Mouse (Mus musculus) ES-E14 (cell line): ENCODE measurements around the gene Tmem144. TPM values are rescaled to one million over a fixed set of nuclear protein-coding genes. Genes with fewer than 3 reads are reported as not detected.

Source experiments
- DNase-seq: peaks from one replicate; pipeline ENCODE4 v3.0.0-alpha.2; 2013; ENCODE audit warnings: low read depth, low spot score
- H3K27ac ChIP-seq: 2 replicates; pipeline ENCODE4 v1.5.1; 2012; ENCODE audit warnings: low read depth, mild to moderate bottlenecking, low read length, moderate library complexity, mixed read lengths; ENCODE audit not compliant: poor library complexity, insufficient read depth, severe bottlenecking
- H3K36me3 ChIP-seq: 2 replicates; pipeline ENCODE4 v1.6.1; 2012; ENCODE audit warnings: mild to moderate bottlenecking, low read length, moderate library complexity, mixed read lengths; ENCODE audit not compliant: control insufficient read depth, poor library complexity, insufficient read depth, severe bottlenecking
- H3K4me1 ChIP-seq, 2 experiments: fragments of 150-350 bp in 1 of 2; sonication (generic) in 1 of 2; 2 replicates each; pipeline ENCODE4 v1.6.1; 2012; ENCODE audit warnings: low read length in 2 of 2, mild to moderate bottlenecking in 1 of 2, mixed read lengths in 1 of 2; ENCODE audit not compliant: control insufficient read depth in 2 of 2, insufficient read depth in 2 of 2, poor library complexity in 1 of 2
- H3K4me3 ChIP-seq, 2 experiments: fragments of 150-350 bp in 1 of 2; sonication (generic) in 1 of 2; 2 replicates each; pipeline ENCODE4 v1.5.1; 2012; ENCODE audit warnings: low read length in 2 of 2, low read depth in 1 of 2, mild to moderate bottlenecking in 1 of 2, mixed read lengths in 1 of 2; ENCODE audit not compliant: insufficient read depth in 1 of 2, poor library complexity in 1 of 2, severe bottlenecking in 1 of 2
- H3K9ac ChIP-seq: 2 replicates; pipeline ENCODE4 v1.6.1; 2012; ENCODE audit warnings: low read depth, mild to moderate bottlenecking, low read length, mixed read lengths; ENCODE audit not compliant: poor library complexity, insufficient read depth, severe bottlenecking
- H3K9me3 ChIP-seq: fragments of 150-350 bp; sonication (generic); 2 replicates; pipeline ENCODE4 v1.6.1; 2012; ENCODE audit warnings: low read depth, mild to moderate bottlenecking, low read length; ENCODE audit not compliant: control insufficient read depth, insufficient read depth
- CHD2 ChIP-seq: IDR thresholded peaks from 2 replicates; pipeline ENCODE4 v1.6.1; 2014; ENCODE audit warnings: mild to moderate bottlenecking, low read depth, low read length, inconsistent platforms
- HCFC1 ChIP-seq: IDR thresholded peaks from 2 replicates; pipeline ENCODE4 v1.6.1; 2012; ENCODE audit warnings: low read length, inconsistent platforms, borderline replicate concordance; ENCODE audit not compliant: insufficient read depth
- MAFK ChIP-seq: IDR thresholded peaks from 2 replicates; pipeline ENCODE4 v1.6.1; 2014; ENCODE audit warnings: mild to moderate bottlenecking, low read depth, low read length, inconsistent platforms; ENCODE audit not compliant: insufficient read depth
- ZC3H11A ChIP-seq: IDR thresholded peaks from 2 replicates; pipeline ENCODE4 v1.6.1; 2012; ENCODE audit warnings: low read depth, mild to moderate bottlenecking, inconsistent platforms, low read length, borderline replicate concordance
- ZNF384 ChIP-seq: IDR thresholded peaks from 2 replicates; pipeline ENCODE4 v1.6.1; 2012; ENCODE audit warnings: low read depth, low read length, inconsistent platforms
- in situ Hi-C, 2 experiments: fragments of 600-800 bp; cut with MboI; formaldehyde crosslinking; loops; one replicate each; pipeline ENCODE4 v1.15.1; 2025; ENCODE audit warnings: low sequenced_read_pairs in 2 of 2, inconsistent platforms in 1 of 2; ENCODE audit not compliant: unreplicated experiment in 2 of 2
- total RNA-seq: library from RNA; depleted of rRNA; stranded (reverse); fragments of 300-350 nt; gene quantifications from 2 replicates; pipeline ENCODE4 v1.2.3, GENCODE M21; 2012

Tmem144 gene
- total RNA-seq, 1 experiment = 5.4 TPM

- in situ Hi-C loops = no loop called here
- H3K27ac ChIP-seq = no peak overlapping the region
- H3K9me3 ChIP-seq = no peaks in the 10 kb centered on the region
- H3K9ac ChIP-seq = no peak overlapping the region
- H3K4me1 ChIP-seq = no peaks in the 10 kb centered on the region
- TF ChIP-seq ZNF384 (no peak), CHD2 (no peak), MAFK (no peak), ZC3H11A (no peak), HCFC1 (no peak)
- H3K4me3 ChIP-seq = no peak overlapping the region
- no peak for DNase-seq
- no peaks in the 10 kb centered on the region for H3K36me3 ChIP-seq
Observed at GRCm38 (mm10) chr3:79792307-79792706, 60.3 kb downstream of the Tmem144 start.

DNA sequence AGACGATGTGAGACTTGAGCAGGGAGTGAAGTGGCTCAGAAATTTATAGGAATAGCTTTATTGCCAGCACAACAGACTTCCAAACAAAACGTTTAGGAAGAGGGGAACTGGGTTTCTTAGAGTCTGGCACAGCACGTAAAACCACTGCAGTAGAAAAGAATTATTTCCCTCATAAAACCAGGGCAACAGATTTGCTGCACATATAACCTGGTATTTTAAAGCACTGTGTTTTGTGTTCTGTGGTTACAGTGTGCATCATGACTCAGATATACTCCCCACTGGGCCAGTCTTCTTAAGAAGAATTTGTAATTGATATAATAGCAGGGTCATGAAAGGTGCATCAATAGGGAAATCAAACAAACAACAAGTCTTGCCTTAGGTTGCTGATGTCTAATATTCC lies 62.2 kb downstream of the Tmem144 start:
- TF ChIP-seq ZNF384 = no peak
- TF ChIP-seq MAFK = no peak
- TF ChIP-seq CHD2 = no peak
- TF ChIP-seq ZC3H11A = no peak
- no peak for TF ChIP-seq HCFC1
- H3K4me1 ChIP-seq = no peaks in the 10 kb centered on the region

GRCm38 (mm10) chr3:79789554-79789953 lies 63.0 kb downstream of the Tmem144 start:
- in situ Hi-C loops = no loop called here
- Histone ChIP-seq H3K27ac (no peak overlapping the region), H3K9ac (no peak overlapping the region), H3K9me3 (no peaks in the 10 kb centered on the region), H3K36me3 (no peaks in the 10 kb centered on the region), H3K4me1 (no peaks in the 10 kb centered on the region), H3K4me3 (no peak overlapping the region)
- DNase-seq = no peak
- TF ChIP-seq ZC3H11A (no peak), MAFK (no peak), ZNF384 (no peak), CHD2 (no peak), HCFC1 (no peak)

More for the DNA sequence above, 62.2 kb downstream of the Tmem144 start:
- no peaks in the 10 kb centered on the region for H3K9me3 ChIP-seq
- no peak overlapping the region for H3K4me3 ChIP-seq
- H3K9ac ChIP-seq = no peak overlapping the region
- in situ Hi-C loops = no loop called here
- DNase-seq = no peak
- no peaks in the 10 kb centered on the region for H3K36me3 ChIP-seq
- no peak overlapping the region for H3K27ac ChIP-seq

- DNase-seq = no peak
- in situ Hi-C loops = no loop called here
- no peak overlapping the region for H3K4me3 ChIP-seq
Observed at GRCm38 (mm10) chr3:79788959-79789358, 63.6 kb downstream of the Tmem144 start.

GRCm38 (mm10) chr3:79784362-79784736 lies 68.2 kb downstream of the Tmem144 start:
- no peak for DNase-seq
- Histone ChIP-seq H3K4me3 (peak overlapping the region; percentile 37 to 50; a peak in 3 of 4 replicates), H3K27ac (no peak overlapping the region), H3K4me1 (peaks cover 2% of the 10 kb centered on the region in 2 experiments; a peak in 1 of 4 replicates), H3K9me3 (no peaks in the 10 kb centered on the region), H3K36me3 (no peaks in the 10 kb centered on the region), H3K9ac (peak overlapping the region; percentile 40; the same call in 1 of the 2 replicates)
- in situ Hi-C loops = no loop called here
- no peak for TF ChIP-seq ZNF384

More at GRCm38 (mm10) chr3:79788959-79789358, 63.6 kb downstream of the Tmem144 start:
- Histone ChIP-seq H3K36me3 (no peaks in the 10 kb centered on the region), H3K9ac (no peak overlapping the region), H3K27ac (no peak overlapping the region), H3K9me3 (no peaks in the 10 kb centered on the region), H3K4me1 (0 out of 4 replicates have a peak, but pooled peaks cover 0 to under 1% of the 10 kb centered on the region in 2 experiments)
- TF ChIP-seq CHD2 = no peak
- TF ChIP-seq ZC3H11A = no peak
- no peak for TF ChIP-seq HCFC1
- no peak for TF ChIP-seq ZNF384
- no peak for TF ChIP-seq MAFK
